Mouse (Mus musculus) heart, embryonic 10.5 days (tissue): Measurements from ENCODE around the gene Hoxd3. TPM values are rescaled to one million over a fixed set of nuclear protein-coding genes. Genes with fewer than 3 reads are reported as not detected.

Experiments
- DNase-seq: peaks from one replicate; pipeline ENCODE4 v3.0.0-alpha.2; 2017; ENCODE audit warnings: low spot score
- H3K27ac ChIP-seq: fragments of 300-500 bp; sonication (generic); 2 replicates; pipeline ENCODE4 v1.5.1; 2016; ENCODE audit warnings: mild to moderate bottlenecking
- H3K27me3 ChIP-seq: fragments of 300-500 bp; sonication (generic); 2 replicates; pipeline ENCODE4 v1.6.1; 2016; ENCODE audit warnings: mild to moderate bottlenecking; ENCODE audit not compliant: poor library complexity, insufficient read depth, severe bottlenecking
- H3K36me3 ChIP-seq: fragments of 300-500 bp; sonication (generic); 2 replicates; pipeline ENCODE4 v1.6.1; 2016; ENCODE audit warnings: mild to moderate bottlenecking, moderate library complexity
- H3K4me1 ChIP-seq: fragments of 300-500 bp; sonication (generic); 2 replicates; pipeline ENCODE4 v1.6.1; 2016; ENCODE audit warnings: mild to moderate bottlenecking
- H3K4me3 ChIP-seq: fragments of 300-500 bp; sonication (generic); 2 replicates; pipeline ENCODE4 v1.5.1; 2016; ENCODE audit warnings: mild to moderate bottlenecking, moderate library complexity
- H3K9me3 ChIP-seq: fragments of 300-500 bp; sonication (generic); 2 replicates; pipeline ENCODE4 v1.6.1; 2016; ENCODE audit warnings: mild to moderate bottlenecking, moderate library complexity
- WGBS: fragments of 180-500 bp; shearing (Covaris S2); methylation state at CpG from one replicate; pipeline ENCODE4 v1.1.7; 2016; 5-methylcytosine and 5-hydroxymethylcytosine counted together
- polyA plus RNA-seq: library from polyadenylated mRNA; unstranded; fragments of >200 nt; fragmentation: Nextera tagmentation; extraction: Ambion mirVana; gene quantifications from 2 replicates; pipeline ENCODE4 v1.2.1, GENCODE M21; 2016

The Hoxd3 gene
- polyA plus RNA-seq, 1 experiment from 2014 or later = 2.9 TPM

- no peak for DNase-seq
- WGBS = 8% methylated on average over 4 of the region's 4 CpGs
- no peaks in the 10 kb centered on the region for H3K9me3 ChIP-seq
- H3K27ac ChIP-seq = no peak overlapping the region
- peaks cover 19% of the 10 kb centered on the region for H3K4me1 ChIP-seq
- H3K4me3 ChIP-seq = no peak overlapping the region
- peaks cover 99% of the 10 kb centered on the region for H3K27me3 ChIP-seq
- no peaks in the 10 kb centered on the region for H3K36me3 ChIP-seq
Observed at GRCm38 (mm10) chr2:74708676-74709075, 3.1 kb upstream of the Hoxd3 start.

- Histone ChIP-seq H3K27ac (no peak overlapping the region), H3K4me3 (no peak overlapping the region), H3K27me3 (peaks cover 99% of the 10 kb centered on the region), H3K4me1 (peaks cover 16% of the 10 kb centered on the region), H3K9me3 (no peaks in the 10 kb centered on the region), H3K36me3 (no peaks in the 10 kb centered on the region)
- DNase-seq = no peak
- WGBS = 7% methylated on average over 5 of the region's 5 CpGs
Observed at GRCm38 (mm10) chr2:74709465-74710419, 2.0 kb upstream of the Hoxd3 start.

DNA sequence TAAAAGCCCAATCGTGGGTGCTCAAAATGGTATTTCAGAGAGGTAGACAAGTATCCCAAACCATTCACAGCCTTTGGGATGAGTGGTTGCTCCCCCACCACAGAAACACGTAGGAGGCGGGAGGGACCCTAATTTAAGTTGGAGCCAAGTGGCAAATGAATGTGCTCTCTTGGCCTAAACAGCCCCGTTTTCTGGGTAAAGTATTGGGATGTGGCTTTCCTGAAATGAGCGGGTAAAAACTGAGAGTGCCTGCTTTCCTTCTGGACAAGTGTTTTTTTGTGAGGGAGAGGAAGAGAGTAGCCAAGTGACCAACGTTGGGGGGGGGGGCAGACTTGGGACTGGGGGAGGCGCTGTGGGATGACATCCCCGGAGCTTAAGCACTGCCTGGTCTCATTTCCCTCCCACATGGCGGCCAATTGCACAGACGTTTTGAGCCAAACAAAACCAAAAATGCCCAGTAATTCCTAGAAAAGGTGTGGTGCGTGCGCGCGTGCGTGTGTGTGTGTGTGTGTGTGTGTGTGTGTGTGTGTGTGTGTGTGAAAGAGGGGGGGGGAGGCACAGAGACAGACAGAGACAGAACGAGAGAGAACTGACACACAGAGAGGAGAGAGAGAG, 691 bp upstream of the Hoxd3 start:
- H3K4me1 ChIP-seq = peaks cover 13% of the 10 kb centered on the region
- under 1% methylated on average over 16 of the region's 16 CpGs for WGBS
- H3K36me3 ChIP-seq = no peaks in the 10 kb centered on the region
- DNase-seq = no peak
- H3K9me3 ChIP-seq = no peaks in the 10 kb centered on the region
- H3K27me3 ChIP-seq = peaks cover 99% of the 10 kb centered on the region
- H3K27ac ChIP-seq = no peak overlapping the region
- H3K4me3 ChIP-seq = peak overlapping the region; percentile 24; the same call in 1 of the 2 replicates

DNA sequence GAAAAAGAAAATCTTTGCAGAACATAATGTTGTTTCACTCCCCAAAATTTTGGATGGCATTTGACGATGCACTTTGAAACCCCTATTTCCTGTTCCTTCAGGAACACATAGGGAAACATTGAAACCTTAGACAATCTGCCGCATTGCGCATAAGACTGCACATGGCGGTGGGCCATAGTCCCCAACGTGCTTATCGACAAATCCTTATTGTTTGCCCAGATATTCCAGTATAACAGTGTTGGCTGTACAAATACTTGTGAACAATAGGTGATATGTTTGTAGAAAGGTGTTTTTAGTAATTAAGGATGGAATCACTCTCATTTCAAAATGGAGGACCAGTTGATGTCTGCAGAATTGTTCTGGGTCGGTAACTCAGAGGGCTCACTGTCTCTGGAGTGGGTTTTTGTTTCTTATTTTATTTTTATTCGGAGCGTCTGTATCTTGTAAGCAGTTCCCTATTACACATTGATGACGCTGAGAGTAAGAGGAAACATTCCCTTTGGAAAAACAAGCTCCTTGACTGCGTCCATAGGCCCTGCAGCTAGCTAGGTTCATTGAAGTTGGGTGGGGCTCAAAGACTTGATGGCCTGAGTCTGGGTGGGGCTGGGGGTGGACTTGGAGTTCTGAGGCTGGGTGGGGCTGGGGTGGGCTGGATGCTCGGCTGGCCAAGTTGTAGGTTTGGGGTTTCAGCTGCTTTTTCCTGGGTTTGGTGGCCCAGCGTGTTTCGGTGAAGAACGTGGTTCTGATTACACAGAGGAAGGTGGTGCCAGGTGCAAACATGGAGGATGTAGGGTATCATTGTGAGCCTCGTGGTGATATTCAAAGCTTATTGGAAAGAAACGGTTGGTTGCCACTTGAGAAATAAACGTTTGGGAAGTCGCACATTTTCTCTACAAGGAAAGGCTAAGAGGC, 1.8 kb downstream of the Hoxd3 start:
- Histone ChIP-seq H3K36me3 (no peaks in the 10 kb centered on the region), H3K4me3 (no peak overlapping the region), H3K9me3 (no peaks in the 10 kb centered on the region), H3K27me3 (peaks cover 100% of the 10 kb centered on the region), H3K4me1 (peaks cover 13% of the 10 kb centered on the region), H3K27ac (no peak overlapping the region)
- 7% methylated on average over 19 of the region's 19 CpGs for WGBS
- DNase-seq = no peak

DNA sequence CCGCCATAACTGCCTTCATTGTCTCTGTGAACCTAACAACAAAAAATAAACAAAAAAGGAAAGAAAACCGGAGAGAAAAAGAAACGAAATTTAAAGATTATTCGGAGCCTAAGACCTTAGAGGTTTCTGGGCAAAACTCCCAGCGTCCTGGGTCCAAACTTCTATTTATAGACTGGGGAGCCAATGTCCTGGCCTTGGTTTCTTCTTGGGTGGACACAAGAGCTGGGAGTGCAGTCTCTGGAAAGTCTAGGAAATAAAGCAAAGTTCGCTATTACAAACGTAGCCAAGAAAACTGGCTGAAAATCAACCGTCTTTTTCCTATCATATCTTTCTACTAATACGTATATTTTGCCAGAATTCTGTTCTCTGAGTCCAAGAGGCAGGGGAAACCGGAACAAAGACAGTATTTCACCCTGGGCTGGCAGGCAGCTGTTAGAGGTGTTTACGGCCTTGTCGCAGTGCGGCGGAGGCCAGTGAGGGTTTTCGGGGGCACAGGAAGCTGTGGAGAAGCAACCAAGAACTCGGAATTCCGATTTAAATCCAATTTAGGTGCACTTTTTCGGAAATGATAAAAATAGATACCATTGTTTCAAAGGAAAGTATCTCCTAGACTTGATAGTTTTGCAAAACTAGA, 2.5 kb downstream of the Hoxd3 start:
- H3K27ac ChIP-seq = no peak overlapping the region
- no peak overlapping the region for H3K4me3 ChIP-seq
- no peak for DNase-seq
- WGBS = 4% methylated on average over 18 of the region's 18 CpGs
- H3K4me1 ChIP-seq = peaks cover 13% of the 10 kb centered on the region
- H3K9me3 ChIP-seq = no peaks in the 10 kb centered on the region
- no peaks in the 10 kb centered on the region for H3K36me3 ChIP-seq
- peaks cover 100% of the 10 kb centered on the region for H3K27me3 ChIP-seq

GRCm38 (mm10) chr2:74714881-74715280, 3.2 kb downstream of the Hoxd3 start:
- under 1% methylated on average over 14 of the region's 14 CpGs for WGBS
- Histone ChIP-seq H3K36me3 (no peaks in the 10 kb centered on the region), H3K4me3 (no peak overlapping the region), H3K27me3 (peaks cover 100% of the 10 kb centered on the region), H3K4me1 (peaks cover 13% of the 10 kb centered on the region), H3K27ac (no peak overlapping the region), H3K9me3 (no peaks in the 10 kb centered on the region)
- DNase-seq = no peak

GRCm38 (mm10) chr2:74715504-74716241, 3.9 kb downstream of the Hoxd3 start:
- H3K4me1 ChIP-seq = peaks cover 13% of the 10 kb centered on the region
- DNase-seq = peak; percentile 91
- WGBS = 2% methylated on average over 26 of the region's 26 CpGs
- H3K27me3 ChIP-seq = peaks cover 100% of the 10 kb centered on the region
- peak overlapping the region; percentile 44 for H3K4me3 ChIP-seq
- no peaks in the 10 kb centered on the region for H3K36me3 ChIP-seq
- no peak overlapping the region for H3K27ac ChIP-seq
- no peaks in the 10 kb centered on the region for H3K9me3 ChIP-seq

DNA sequence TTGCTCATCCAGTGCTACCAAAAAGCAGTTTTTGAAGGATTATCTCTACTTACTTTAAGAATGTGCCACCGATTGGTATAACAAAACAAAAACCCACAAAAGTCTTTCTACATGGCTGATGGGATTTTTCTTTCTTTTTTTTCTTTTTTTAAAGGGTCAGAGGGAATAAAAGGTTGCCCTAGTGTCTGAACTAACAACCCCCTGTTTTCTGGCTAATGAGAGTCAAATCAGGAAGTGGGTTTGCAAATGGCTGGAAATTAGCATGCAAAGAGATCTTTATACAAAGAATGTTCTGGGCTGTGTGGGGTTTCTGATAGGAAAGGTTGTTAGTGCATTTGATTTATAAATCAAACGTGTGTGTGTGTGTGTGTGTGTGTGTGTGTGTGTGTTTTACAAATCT, 8.7 kb downstream of the Hoxd3 start:
- no peaks in the 10 kb centered on the region for H3K9me3 ChIP-seq
- no peak overlapping the region for H3K27ac ChIP-seq
- peaks cover 6% of the 10 kb centered on the region; the same call in 1 of the 2 replicates for H3K4me1 ChIP-seq
- no peak for DNase-seq
- H3K4me3 ChIP-seq = no peak overlapping the region
- H3K36me3 ChIP-seq = no peaks in the 10 kb centered on the region
- peaks cover 100% of the 10 kb centered on the region for H3K27me3 ChIP-seq
- 8% methylated on average over 2 of the region's 2 CpGs for WGBS

GRCm38 (mm10) chr2:74720955-74721491, 9.3 kb downstream of the Hoxd3 start:
- Histone ChIP-seq H3K9me3 (no peaks in the 10 kb centered on the region), H3K27ac (no peak overlapping the region), H3K36me3 (no peaks in the 10 kb centered on the region), H3K4me1 (peaks cover 4% of the 10 kb centered on the region; the same call in 1 of the 2 replicates), H3K4me3 (no peak overlapping the region), H3K27me3 (peaks cover 100% of the 10 kb centered on the region)
- DNase-seq = no peak
- WGBS = 8% methylated on average over 5 of the region's 5 CpGs

GRCm38 (mm10) chr2:74721882-74722281, 10.2 kb downstream of the Hoxd3 start:
- H3K4me1 ChIP-seq = peaks cover 4% of the 10 kb centered on the region; the same call in 1 of the 2 replicates
- no peak overlapping the region for H3K4me3 ChIP-seq
- 7% methylated on average over 6 of the region's 6 CpGs for WGBS
- no peaks in the 10 kb centered on the region for H3K9me3 ChIP-seq
- peaks cover 100% of the 10 kb centered on the region for H3K27me3 ChIP-seq
- H3K27ac ChIP-seq = no peak overlapping the region
- no peaks in the 10 kb centered on the region for H3K36me3 ChIP-seq
- no peak for DNase-seq

- no peaks in the 10 kb centered on the region for H3K9me3 ChIP-seq
- H3K4me3 ChIP-seq = no peak overlapping the region
- no peak for DNase-seq
- H3K27ac ChIP-seq = no peak overlapping the region
- H3K36me3 ChIP-seq = no peaks in the 10 kb centered on the region
- peaks cover 100% of the 10 kb centered on the region for H3K27me3 ChIP-seq
- WGBS = 5% methylated on average over 8 of the region's 8 CpGs
- peaks cover 12% of the 10 kb centered on the region for H3K4me1 ChIP-seq
Observed at GRCm38 (mm10) chr2:74722949-74723348, 11.2 kb downstream of the Hoxd3 start.
